Mouse (Mus musculus): ENCODE data around the gene Kcnk1. TPM values are rescaled to one million over a fixed set of nuclear protein-coding genes. Genes with fewer than 3 reads are reported as not detected.

Gene Kcnk1
- total and polyA plus RNA-seq, 2 experiments: 0.17 to 0.28 TPM

DNA sequence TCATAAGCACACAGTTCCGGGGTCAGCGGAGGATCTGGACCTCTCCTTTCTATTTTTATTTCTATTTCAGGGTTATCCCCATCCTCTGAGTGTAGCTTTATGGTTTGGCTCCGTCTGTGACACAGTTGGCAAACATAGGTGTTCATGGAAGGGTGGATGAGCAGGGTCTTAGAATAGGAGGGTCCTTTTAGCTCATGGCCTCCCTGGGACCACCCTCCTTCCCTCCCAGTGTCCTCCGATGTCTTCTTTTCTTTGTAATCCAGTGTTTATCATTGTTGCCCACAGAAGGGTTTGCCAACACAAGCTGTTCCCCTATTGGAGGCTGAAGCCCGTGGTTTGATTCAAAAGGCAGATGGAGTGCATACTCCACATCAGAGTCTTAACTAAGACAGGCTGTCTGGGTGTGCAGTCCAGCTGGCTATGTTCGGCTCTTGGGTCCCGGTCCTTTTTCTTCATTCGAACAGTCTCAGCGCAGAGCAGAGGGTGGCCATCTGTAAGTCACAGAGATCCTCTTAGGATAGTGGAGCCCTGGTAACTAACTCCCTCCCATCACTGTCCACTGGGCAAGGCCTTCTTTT lies 69.0 kb downstream of the Kcnk1 start:
- TF ChIP-seq CTCF (IDR thresholded peaks at IDR 0.05; ENCODE audit: low read depth, low read length): no peak
- no peak for TF ChIP-seq POLR2A (IDR thresholded peaks at IDR 0.05; ENCODE audit: extremely low read depth, insufficient read depth, low read length)
- no peaks in the 10 kb centered on the region for H3K79me2 ChIP-seq (ENCODE audit: control insufficient read depth, insufficient read depth, low read length)
- H3K27me3 ChIP-seq (ENCODE audit: control insufficient read depth, insufficient read depth, low read length): 0 out of 2 replicates have a peak, but pooled peaks cover 2% of the 10 kb centered on the region
- 82% methylated on average over 9 of the region's 9 CpGs for WGBS
- no peaks in the 10 kb centered on the region for H3K36me3 ChIP-seq (ENCODE audit: control insufficient read depth, insufficient read depth, low read length)
- H3K4me3 ChIP-seq (ENCODE audit: insufficient read depth, low read depth, low read length): no peak overlapping the region
- H3K27ac ChIP-seq (replicated peaks; ENCODE audit: insufficient read depth, low read depth, low read length): no peak overlapping the region
- H3K4me1 ChIP-seq (ENCODE audit: control insufficient read depth, insufficient read depth, low read length): no peaks in the 10 kb centered on the region
- no peak overlapping the region for H3K9ac ChIP-seq (ENCODE audit: low read depth, low read length)
- DNase-seq (ENCODE audit: extremely low read depth, low read depth, low spot score): no peak

- H3K9ac ChIP-seq (ENCODE audit: low read depth, low read length): no peak overlapping the region
- no peak overlapping the region for H3K4me3 ChIP-seq (ENCODE audit: insufficient read depth, low read depth, low read length)
- DNase-seq (ENCODE audit: extremely low read depth, low read depth, low spot score): no peak
- WGBS: 54% methylated on average over 8 of the region's 8 CpGs
- H3K27ac ChIP-seq (replicated peaks; ENCODE audit: insufficient read depth, low read depth, low read length): no peak overlapping the region
- no peaks in the 10 kb centered on the region for H3K79me2 ChIP-seq (ENCODE audit: control insufficient read depth, insufficient read depth, low read length)
- H3K4me1 ChIP-seq (ENCODE audit: control insufficient read depth, insufficient read depth, low read length): no peaks in the 10 kb centered on the region
- H3K27me3 ChIP-seq (ENCODE audit: control insufficient read depth, insufficient read depth, low read length): 0 out of 2 replicates have a peak, but pooled peaks cover 2% of the 10 kb centered on the region
- no peaks in the 10 kb centered on the region for H3K36me3 ChIP-seq (ENCODE audit: control insufficient read depth, insufficient read depth, low read length)
- TF ChIP-seq CTCF (IDR thresholded peaks at IDR 0.05; ENCODE audit: low read depth, low read length) (no peak), POLR2A (IDR thresholded peaks at IDR 0.05; ENCODE audit: extremely low read depth, insufficient read depth, low read length) (no peak)
Observed at GRCm38 (mm10) chr8:126064587-126065145, 69.7 kb downstream of the Kcnk1 start.

DNA sequence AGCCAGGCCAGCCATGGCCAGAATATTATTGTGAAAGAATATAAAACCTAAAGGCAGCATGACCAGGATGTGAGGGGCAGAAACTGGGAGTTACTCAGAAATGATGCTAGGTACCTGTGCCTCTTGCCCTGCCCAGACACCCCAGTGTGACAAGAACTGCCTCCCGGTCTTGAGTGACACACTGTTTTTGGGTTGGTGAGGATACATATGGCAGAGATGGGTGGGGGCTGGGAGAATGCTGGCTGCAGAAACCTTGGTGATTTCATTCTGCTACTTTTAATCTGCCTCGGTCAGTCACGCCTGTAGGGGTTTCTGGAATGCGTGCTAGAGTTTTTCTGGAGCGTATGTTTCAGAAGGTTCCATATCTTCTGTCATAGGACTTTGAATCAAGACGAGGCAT lies 72.3 kb downstream of the Kcnk1 start:
- TF ChIP-seq CTCF (IDR thresholded peaks at IDR 0.05; ENCODE audit: low read depth, low read length): no peak
- no peak for TF ChIP-seq POLR2A (IDR thresholded peaks at IDR 0.05; ENCODE audit: extremely low read depth, insufficient read depth, low read length)
- no peaks in the 10 kb centered on the region for H3K4me1 ChIP-seq (ENCODE audit: control insufficient read depth, insufficient read depth, low read length)
- 74% methylated on average over 6 of the region's 6 CpGs for WGBS
- no peak overlapping the region for H3K4me3 ChIP-seq (ENCODE audit: insufficient read depth, low read depth, low read length)
- DNase-seq (ENCODE audit: extremely low read depth, low read depth, low spot score): no peak
- 0 out of 2 replicates have a peak, but pooled peaks cover 2% of the 10 kb centered on the region for H3K27me3 ChIP-seq (ENCODE audit: control insufficient read depth, insufficient read depth, low read length)
- H3K9ac ChIP-seq (ENCODE audit: low read depth, low read length): no peak overlapping the region
- no peaks in the 10 kb centered on the region for H3K79me2 ChIP-seq (ENCODE audit: control insufficient read depth, insufficient read depth, low read length)
- H3K36me3 ChIP-seq (ENCODE audit: control insufficient read depth, insufficient read depth, low read length): no peaks in the 10 kb centered on the region
- no peak overlapping the region for H3K27ac ChIP-seq (replicated peaks; ENCODE audit: insufficient read depth, low read depth, low read length)

GRCm38 (mm10) chr8:126068136-126068535 lies 73.2 kb downstream of the Kcnk1 start:
- no peak for TF ChIP-seq POLR2A (IDR thresholded peaks at IDR 0.05; ENCODE audit: extremely low read depth, insufficient read depth, low read length)
- no peak for TF ChIP-seq CTCF (IDR thresholded peaks at IDR 0.05; ENCODE audit: low read depth, low read length)
- no peak for DNase-seq (ENCODE audit: extremely low read depth, low read depth, low spot score)

GRCm38 (mm10) chr8:126072678-126073077 lies 77.7 kb downstream of the Kcnk1 start:
- Histone ChIP-seq H3K9ac (ENCODE audit: low read depth, low read length) (no peak overlapping the region), H3K27me3 (ENCODE audit: control insufficient read depth, insufficient read depth, low read length) (no peaks in the 10 kb centered on the region), H3K36me3 (ENCODE audit: control insufficient read depth, insufficient read depth, low read length) (no peaks in the 10 kb centered on the region), H3K4me3 (ENCODE audit: insufficient read depth, low read depth, low read length) (no peak overlapping the region), H3K27ac (replicated peaks; ENCODE audit: insufficient read depth, low read depth, low read length) (no peak overlapping the region), H3K79me2 (ENCODE audit: control insufficient read depth, insufficient read depth, low read length) (no peaks in the 10 kb centered on the region), H3K4me1 (ENCODE audit: control insufficient read depth, insufficient read depth, low read length) (no peaks in the 10 kb centered on the region)
- WGBS: 73% methylated on average over 5 of the region's 5 CpGs
- TF ChIP-seq POLR2A (IDR thresholded peaks at IDR 0.05; ENCODE audit: extremely low read depth, insufficient read depth, low read length) (no peak), CTCF (IDR thresholded peaks at IDR 0.05; ENCODE audit: low read depth, low read length) (no peak)
- DNase-seq (ENCODE audit: extremely low read depth, low read depth, low spot score): no peak

More at GRCm38 (mm10) chr8:126068136-126068535, 73.2 kb downstream of the Kcnk1 start:
- Histone ChIP-seq H3K4me3 (ENCODE audit: insufficient read depth, low read depth, low read length) (no peak overlapping the region), H3K27me3 (ENCODE audit: control insufficient read depth, insufficient read depth, low read length) (0 out of 2 replicates have a peak, but pooled peaks cover 2% of the 10 kb centered on the region), H3K4me1 (ENCODE audit: control insufficient read depth, insufficient read depth, low read length) (no peaks in the 10 kb centered on the region), H3K79me2 (ENCODE audit: control insufficient read depth, insufficient read depth, low read length) (no peaks in the 10 kb centered on the region), H3K36me3 (ENCODE audit: control insufficient read depth, insufficient read depth, low read length) (no peaks in the 10 kb centered on the region), H3K9ac (ENCODE audit: low read depth, low read length) (no peak overlapping the region), H3K27ac (replicated peaks; ENCODE audit: insufficient read depth, low read depth, low read length) (no peak overlapping the region)
- 79% methylated on average over 6 of the region's 6 CpGs for WGBS

GRCm38 (mm10) chr8:126073141-126073740 lies 78.3 kb downstream of the Kcnk1 start:
- no peak overlapping the region for H3K9ac ChIP-seq (ENCODE audit: low read depth, low read length)
- TF ChIP-seq CTCF (IDR thresholded peaks at IDR 0.05; ENCODE audit: low read depth, low read length) (no peak), POLR2A (IDR thresholded peaks at IDR 0.05; ENCODE audit: extremely low read depth, insufficient read depth, low read length) (no peak)
- H3K27me3 ChIP-seq (ENCODE audit: control insufficient read depth, insufficient read depth, low read length): no peaks in the 10 kb centered on the region
- 77% methylated on average over 7 of the region's 7 CpGs for WGBS
- H3K4me3 ChIP-seq (ENCODE audit: insufficient read depth, low read depth, low read length): no peak overlapping the region
- no peak for DNase-seq (ENCODE audit: extremely low read depth, low read depth, low spot score)
- no peak overlapping the region for H3K27ac ChIP-seq (replicated peaks; ENCODE audit: insufficient read depth, low read depth, low read length)
- no peaks in the 10 kb centered on the region for H3K79me2 ChIP-seq (ENCODE audit: control insufficient read depth, insufficient read depth, low read length)
- no peaks in the 10 kb centered on the region for H3K36me3 ChIP-seq (ENCODE audit: control insufficient read depth, insufficient read depth, low read length)
- no peaks in the 10 kb centered on the region for H3K4me1 ChIP-seq (ENCODE audit: control insufficient read depth, insufficient read depth, low read length)
